Mouse (Mus musculus) midbrain, embryonic 12.5 days (tissue): ENCODE measurements around the gene Gm3183. TPM values are rescaled to one million over a fixed set of nuclear protein-coding genes. Genes with fewer than 3 reads are reported as not detected.
"Not testable (repeated sequence)": the region's sequence is repeated elsewhere in the genome, so short reads cannot be mapped to it uniquely, and the experiment has no call there.

ENCODE experiments used
- ATAC-seq: fragments of 200-750 bp; cut with Nextera tagmentation; 2 replicates; pipeline ENCODE4 v1.8.0; 2017; ENCODE audit warnings: low read depth, moderate TSS enrichment, moderate library complexity; ENCODE audit not compliant: low FRiP score
- H3K27ac ChIP-seq: fragments of 300-500 bp; sonication (generic); replicated peaks from 2 replicates; pipeline ENCODE4 v1.5.1; 2016; ENCODE audit warnings: mild to moderate bottlenecking
- H3K27me3 ChIP-seq: fragments of 300-500 bp; sonication (generic); 2 replicates; pipeline ENCODE4 v1.6.1; 2016; ENCODE audit warnings: mild to moderate bottlenecking
- H3K36me3 ChIP-seq: fragments of 300-500 bp; sonication (generic); 2 replicates; pipeline ENCODE4 v1.6.1; 2016
- H3K4me1 ChIP-seq: fragments of 300-500 bp; sonication (generic); 2 replicates; pipeline ENCODE4 v1.6.1; 2016
- H3K4me2 ChIP-seq: fragments of 300-500 bp; sonication (generic); replicated peaks from 2 replicates; pipeline ENCODE4 v1.6.1; 2016; ENCODE audit warnings: mild to moderate bottlenecking, moderate library complexity
- H3K4me3 ChIP-seq: fragments of 300-500 bp; sonication (generic); 2 replicates; pipeline ENCODE4 v1.5.1; 2016; ENCODE audit warnings: mild to moderate bottlenecking
- H3K9ac ChIP-seq: fragments of 300-500 bp; sonication (generic); replicated peaks from 2 replicates; pipeline ENCODE4 v1.6.1; 2016; ENCODE audit warnings: mild to moderate bottlenecking, moderate library complexity
- H3K9me3 ChIP-seq: fragments of 300-500 bp; sonication (generic); 2 replicates; pipeline ENCODE4 v1.6.1; 2016; ENCODE audit warnings: mild to moderate bottlenecking
- WGBS: fragments of 180-500 bp; shearing (Covaris S2); methylation state at CpG from one replicate; pipeline ENCODE4 v1.1.7; 2016; 5-methylcytosine and 5-hydroxymethylcytosine counted together
- polyA plus RNA-seq: library from polyadenylated mRNA; unstranded; fragments of >200 nt; fragmentation: Nextera tagmentation; extraction: Ambion mirVana; gene quantifications from 2 replicates; pipeline ENCODE4 v1.2.1, GENCODE M21; 2016

The Gm3183 gene
- polyA plus RNA-seq = not detected in 2 replicates

- no CpG with 5 or more reads among the region's 1 CpGs for whole genome bisulfite sequencing
- not testable (repeated sequence) for H3K4me2 ChIP-seq, H3K9me3 ChIP-seq, H3K4me1 ChIP-seq, H3K36me3 ChIP-seq, H3K27me3 ChIP-seq, ATAC-seq, H3K9ac ChIP-seq, H3K4me3 ChIP-seq, H3K27ac ChIP-seq
Measured at GRCm38 (mm10) chr5:94865136-94865535, at the start of gene Gm3183. Gene Gm3183 (plus strand): TSS chr5:94865436.

Other genes starting within 250 kb of the Gm3183 start
- not detected in 2 replicates for gene Gm3147, start 249.1 kb upstream of the Gm3183 start, polyA plus RNA-seq
- gene Gm6509, start 241.5 kb upstream of the Gm3183 start, polyA plus RNA-seq = not detected in 2 replicates
- not detected in 2 replicates for gene Gm6205, start 217.1 kb upstream of the Gm3183 start, polyA plus RNA-seq
- gene Gm6367, start 123.2 kb downstream of the Gm3183 start, polyA plus RNA-seq = not detected in 2 replicates
- gene Gm7942, start 241.5 kb downstream of the Gm3183 start, polyA plus RNA-seq = not detected in 2 replicates